Mouse (Mus musculus): ENCODE data around the gene Tyw1. TPM values are rescaled to one million over a fixed set of nuclear protein-coding genes. Genes with fewer than 3 reads are reported as not detected.

Tyw1 gene
- total RNA-seq, 2 experiments from 2014 or later = 6.7 to 13.5 TPM

DNA sequence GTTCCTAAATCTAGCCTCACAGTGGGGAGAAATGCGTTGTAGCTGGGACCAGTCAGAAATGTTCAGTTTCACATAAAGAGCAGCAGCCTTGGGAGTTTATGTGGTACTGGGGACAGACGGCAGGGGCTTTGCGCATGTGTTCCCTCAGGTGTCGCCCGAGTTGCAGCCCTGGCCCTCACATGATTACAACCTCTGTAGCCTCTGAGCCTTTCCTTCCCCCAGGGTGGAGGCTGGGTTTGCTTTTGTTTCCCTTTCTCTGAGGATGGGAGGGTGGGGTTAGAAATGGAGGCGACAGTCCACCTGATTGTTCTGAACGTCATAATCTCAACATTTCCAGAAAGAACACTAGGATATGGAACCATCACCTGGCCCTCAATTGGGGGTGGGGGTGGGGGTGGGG is 52.5 kb downstream of the Tyw1 start:
- no peak for ATAC-seq (replicated peaks; ENCODE audit: low FRiP score, poor library complexity, severe bottlenecking)

DNA sequence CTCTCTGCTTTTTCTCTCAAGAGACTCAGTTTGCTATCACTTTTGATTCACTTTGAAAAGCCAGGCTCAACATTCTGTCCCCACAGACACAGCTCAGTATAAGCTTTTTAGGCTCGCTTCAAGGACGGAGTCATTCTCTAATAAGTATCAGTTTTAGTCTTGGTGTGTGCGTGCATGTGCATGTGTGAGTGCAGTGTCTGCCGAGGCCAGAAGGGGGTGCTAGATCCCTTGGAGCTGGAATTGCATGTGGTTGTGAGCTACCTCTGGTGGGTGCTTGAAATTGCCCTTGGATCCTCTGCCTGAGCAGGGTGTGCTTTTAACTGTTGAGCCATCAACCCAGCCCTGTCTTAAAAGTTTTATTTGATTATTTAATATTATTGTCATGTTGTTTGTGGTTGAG is 54.7 kb downstream of the Tyw1 start:
- no peak; the same call in 1 of the 2 replicates for ATAC-seq (replicated peaks; ENCODE audit: low FRiP score, poor library complexity, severe bottlenecking)

DNA sequence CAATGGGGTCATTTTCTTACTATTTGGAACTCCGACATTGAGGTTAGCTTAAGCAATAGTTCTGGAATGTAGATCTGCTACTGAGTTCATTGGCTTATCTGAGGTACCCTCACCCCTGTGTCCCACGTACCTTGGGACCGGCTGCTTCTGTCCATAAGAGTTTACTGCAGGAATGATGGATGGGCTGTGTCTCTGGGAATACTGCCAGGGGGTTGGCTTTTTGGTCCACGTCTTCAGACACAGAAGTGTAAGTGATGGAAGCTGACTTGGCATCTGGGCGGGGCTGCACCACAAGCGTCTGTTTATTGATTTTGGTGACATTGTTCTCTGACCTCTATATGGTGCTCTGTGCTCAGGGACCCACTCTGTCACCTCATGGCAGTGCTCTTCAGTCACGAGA is 55.4 kb downstream of the Tyw1 start:
- ATAC-seq (replicated peaks; ENCODE audit: low FRiP score, poor library complexity, severe bottlenecking) = no peak

DNA sequence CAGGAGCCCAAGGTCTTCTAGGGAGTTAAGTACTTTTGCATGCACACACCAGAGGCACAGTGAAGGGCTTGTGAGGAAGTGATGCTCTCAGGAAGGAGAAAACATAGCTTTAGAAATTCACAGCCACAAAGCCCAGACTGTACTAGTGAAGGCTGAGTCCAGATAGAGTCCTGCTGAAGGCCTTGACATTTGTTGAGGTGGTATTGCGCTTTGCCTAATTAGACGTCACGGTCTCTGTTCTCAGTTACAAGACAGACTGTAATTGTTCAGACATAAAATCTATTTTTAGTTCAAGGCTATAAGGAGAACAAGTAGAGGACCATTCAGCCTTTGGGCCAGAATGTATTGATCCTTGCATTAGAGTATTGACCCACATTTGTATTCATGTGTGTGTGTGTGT is 58.1 kb downstream of the Tyw1 start:
- no peak for ATAC-seq (replicated peaks; ENCODE audit: low FRiP score, poor library complexity, severe bottlenecking)

DNA sequence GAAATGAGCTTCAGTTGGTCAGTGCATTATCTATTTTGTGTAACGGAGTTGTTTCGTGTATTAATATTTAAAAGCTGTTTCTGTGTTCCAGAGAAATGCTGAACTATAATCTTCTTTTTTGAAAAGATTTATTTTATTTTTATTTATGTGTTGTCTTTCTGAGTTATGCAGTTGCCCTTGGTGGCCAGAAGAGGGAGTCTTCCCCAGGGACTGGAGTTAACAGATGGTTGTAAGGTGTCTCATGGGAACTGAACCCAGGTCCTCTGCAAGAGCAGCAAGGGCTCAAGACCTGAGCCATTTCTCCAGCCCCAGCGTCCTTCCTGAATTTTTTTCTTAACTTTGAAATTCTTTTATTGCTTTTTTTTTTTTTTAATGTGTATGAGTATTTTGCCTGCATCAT is 59.5 kb downstream of the Tyw1 start:
- ATAC-seq (replicated peaks; ENCODE audit: low FRiP score, poor library complexity, severe bottlenecking) = no peak

DNA sequence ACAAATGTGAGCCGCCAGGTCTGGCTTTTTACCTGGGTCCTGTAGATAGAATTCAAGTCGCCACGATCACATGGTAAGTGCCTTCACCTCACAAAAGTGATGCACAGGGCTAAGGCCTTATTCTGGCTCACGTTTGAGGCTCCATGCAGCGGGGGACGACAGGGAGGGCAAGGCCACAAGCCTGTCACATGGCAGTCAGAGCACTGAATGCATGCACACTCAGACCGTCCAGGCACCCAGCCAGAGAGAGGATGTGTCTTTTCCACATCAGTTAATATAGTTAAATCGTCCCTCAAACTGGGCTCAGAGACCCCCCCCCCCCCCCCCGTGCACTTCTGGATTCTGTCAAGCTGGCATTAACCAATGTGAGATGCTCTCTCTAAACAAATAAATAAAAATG is 60.9 kb downstream of the Tyw1 start:
- no peak for ATAC-seq (replicated peaks; ENCODE audit: low FRiP score, poor library complexity, severe bottlenecking)

DNA sequence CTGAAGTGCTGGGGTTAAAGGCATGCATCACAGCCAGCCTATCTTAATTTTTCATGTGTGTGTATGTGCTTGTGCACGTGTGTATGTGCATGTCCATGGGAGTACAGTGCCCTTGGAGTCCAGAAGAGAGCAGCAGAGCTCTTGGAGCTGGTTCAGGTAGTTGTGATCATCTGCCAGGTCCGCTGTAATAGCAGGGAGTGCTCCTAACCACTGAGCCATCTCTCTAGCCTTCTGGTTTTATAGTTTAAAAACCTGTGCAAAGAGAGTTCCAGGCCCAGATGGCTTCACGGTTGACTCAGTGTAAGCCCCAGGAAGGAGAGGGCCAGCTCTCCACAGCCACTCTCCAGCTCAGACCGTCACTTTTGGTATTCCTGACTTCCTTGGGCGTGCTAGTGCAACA is 64.4 kb downstream of the Tyw1 start:
- ATAC-seq (replicated peaks; ENCODE audit: low FRiP score, poor library complexity, severe bottlenecking) = no peak

DNA sequence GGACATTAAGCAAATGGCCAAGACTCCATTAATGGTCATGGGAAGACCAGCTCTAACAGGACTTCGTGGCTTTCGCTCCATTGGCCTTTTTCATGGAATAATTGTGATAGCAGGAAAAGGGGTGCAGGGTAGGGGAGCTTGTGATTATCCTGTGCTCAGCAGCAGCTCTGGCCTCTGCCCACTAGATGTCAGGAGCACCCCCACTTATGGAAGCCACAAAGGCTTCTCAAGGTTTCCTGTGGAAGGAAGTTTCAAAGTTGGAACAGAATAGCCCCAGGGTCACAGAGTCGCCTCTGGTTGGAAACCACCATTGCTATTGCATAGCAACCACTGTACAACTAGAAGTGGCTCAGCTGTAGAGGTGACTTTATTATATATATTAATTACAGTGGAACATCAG is 65.1 kb downstream of the Tyw1 start:
- ATAC-seq (replicated peaks; ENCODE audit: low FRiP score, poor library complexity, severe bottlenecking) = no peak

DNA sequence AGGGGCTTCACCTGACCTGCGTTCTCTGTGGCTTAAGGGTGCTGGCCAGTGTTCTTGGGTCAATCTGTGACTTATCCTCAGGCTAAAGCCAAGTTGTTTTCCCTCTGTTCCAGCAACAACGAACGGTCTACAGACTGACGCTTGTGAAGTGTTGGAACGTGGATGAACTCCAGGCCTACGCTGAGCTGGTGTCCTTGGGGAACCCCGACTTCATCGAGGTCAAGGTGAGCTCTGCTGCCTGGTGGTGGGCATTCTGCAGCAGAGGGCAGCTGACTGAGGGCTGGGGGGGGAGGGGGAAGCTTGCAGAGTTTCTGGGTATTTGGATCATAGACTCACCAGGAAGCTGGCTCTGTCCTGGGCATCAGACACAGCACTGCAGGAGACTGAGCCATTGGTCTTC is 70.1 kb downstream of the Tyw1 start:
- no peak for ATAC-seq (replicated peaks; ENCODE audit: low FRiP score, poor library complexity, severe bottlenecking)

DNA sequence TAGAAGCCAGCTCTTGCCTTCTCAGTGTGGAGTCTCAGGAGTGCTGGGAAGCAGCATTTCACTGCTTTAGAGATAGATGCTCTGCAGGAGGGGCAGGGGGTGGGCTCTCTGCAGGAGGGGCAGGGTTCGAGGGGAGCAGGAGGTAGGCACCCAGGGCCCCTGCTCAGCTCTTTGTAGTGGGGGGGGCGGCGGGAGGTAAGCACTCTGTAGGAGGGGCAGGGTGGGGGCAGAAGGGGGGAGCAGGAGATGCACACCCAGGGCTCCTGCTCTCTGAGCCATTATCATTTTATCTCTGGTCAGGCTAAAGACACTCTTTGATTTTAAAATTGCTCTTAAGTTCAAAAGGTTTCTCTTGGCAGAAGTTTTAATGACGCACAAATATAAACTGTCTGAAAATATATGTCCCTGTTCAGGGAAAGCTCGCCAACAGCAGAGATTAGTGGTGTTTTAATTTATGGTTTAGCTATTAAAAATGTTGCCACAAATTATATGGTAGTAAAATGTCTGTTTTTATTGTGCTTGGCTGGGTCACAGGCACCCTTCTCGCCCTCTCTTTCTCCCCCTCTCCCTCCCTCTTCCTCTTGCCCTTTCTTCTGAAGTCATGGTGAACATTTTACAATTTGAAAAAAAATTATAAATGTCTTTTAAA is 72.3 kb downstream of the Tyw1 start:
- no peak for ATAC-seq (replicated peaks; ENCODE audit: low FRiP score, poor library complexity, severe bottlenecking)

DNA sequence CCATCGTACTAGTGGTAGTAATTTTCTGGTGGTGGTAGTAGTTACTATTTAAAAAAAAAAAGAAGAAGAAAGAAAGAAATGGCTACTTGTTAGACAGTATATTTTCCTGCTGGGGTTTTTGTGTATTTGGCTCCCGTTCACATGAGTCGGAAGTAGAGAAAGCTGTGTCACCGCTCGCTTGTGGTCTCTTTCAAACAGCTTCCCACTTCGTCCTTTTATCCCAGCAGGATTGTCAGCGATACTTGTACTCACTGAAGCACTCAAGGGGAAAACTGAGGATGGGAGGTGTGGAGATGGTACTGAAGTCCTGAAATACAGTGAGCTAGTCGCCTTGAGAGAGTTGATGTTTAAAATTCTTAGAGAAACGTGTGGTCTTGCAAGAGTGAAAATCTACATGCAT is 72.9 kb downstream of the Tyw1 start:
- no peak for ATAC-seq (replicated peaks; ENCODE audit: low FRiP score, poor library complexity, severe bottlenecking)

DNA sequence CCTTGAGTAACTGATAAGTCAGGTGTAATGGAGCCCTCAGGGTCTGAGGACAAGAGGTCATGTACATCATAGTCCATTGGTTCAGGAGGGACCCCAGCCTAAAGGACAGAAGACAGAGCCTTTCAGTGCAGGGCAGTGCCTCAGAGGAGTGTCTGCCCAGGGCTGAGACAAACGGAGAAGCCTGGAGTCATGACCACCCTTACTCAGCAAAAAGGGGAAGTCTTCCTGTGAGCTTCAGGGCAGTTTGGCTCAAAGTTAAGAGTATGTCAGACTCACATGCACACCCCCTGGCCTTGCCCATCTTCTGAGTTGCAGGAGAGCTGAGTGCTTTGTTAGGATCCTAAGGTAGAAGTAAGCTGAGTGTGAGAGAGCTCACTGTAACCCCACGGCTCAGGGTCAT is 74.5 kb downstream of the Tyw1 start:
- ATAC-seq (replicated peaks; ENCODE audit: low FRiP score, poor library complexity, severe bottlenecking) = no peak

DNA sequence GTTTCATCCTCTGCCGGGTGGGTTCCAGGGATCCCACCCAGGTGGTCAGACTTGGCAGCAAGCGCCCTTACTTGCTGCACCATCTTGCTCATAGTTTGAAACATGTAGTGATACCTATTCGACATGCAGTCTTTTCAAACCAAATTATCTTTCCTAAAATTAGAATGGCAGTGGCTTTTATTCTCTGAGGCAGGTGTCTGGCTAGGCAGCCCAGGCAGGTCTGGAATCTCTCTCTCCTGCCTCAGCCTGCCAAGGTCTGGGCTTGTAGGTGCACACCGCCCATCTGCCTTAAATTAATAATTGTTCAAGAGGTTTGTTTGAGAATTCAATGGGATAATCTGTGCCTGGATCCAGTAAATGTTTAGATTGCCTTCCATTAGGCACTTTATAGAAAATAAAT is 75.4 kb downstream of the Tyw1 start:
- no peak for ATAC-seq (replicated peaks; ENCODE audit: low FRiP score, poor library complexity, severe bottlenecking)

DNA sequence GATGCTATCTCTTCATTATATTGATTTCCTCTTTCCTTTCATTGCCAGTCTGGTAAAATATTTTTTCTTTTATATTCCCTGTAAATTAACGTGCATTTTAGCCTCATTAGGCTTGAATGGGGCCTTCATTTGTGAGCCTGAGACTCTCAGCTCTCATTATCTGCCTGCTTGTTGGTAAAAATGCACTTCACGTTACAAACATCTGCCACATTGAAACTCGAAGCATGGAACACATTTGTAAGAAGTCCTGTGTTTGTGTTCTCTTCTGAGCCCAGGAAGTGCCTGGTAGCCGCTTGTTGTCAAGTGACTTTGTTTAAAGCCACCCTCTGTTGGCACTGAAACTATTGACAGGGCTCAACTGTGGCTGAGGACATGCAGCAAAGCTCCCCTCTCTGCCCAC is 75.8 kb downstream of the Tyw1 start:
- no peak for ATAC-seq (replicated peaks; ENCODE audit: low FRiP score, poor library complexity, severe bottlenecking)

DNA sequence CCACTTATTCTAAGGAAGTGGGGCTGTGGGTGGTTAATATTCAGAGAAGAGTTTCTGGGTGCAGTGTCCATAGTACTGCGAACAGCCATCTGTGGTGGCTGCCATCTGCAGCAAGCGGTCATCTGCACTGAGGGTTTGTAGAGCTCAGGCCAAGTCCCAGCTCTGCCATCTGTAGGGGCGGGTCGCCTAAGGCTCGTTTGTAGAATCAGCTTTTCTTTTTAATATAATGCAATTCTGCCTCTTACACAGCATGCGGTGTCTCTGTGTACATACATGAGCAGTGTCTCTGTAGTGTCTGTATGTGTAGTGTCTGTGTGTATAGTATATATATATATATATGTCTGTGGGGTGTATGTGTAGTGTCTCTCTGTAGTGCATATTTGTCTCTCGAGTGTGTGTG is 78.1 kb downstream of the Tyw1 start:
- no peak for ATAC-seq (replicated peaks; ENCODE audit: low FRiP score, poor library complexity, severe bottlenecking)

DNA sequence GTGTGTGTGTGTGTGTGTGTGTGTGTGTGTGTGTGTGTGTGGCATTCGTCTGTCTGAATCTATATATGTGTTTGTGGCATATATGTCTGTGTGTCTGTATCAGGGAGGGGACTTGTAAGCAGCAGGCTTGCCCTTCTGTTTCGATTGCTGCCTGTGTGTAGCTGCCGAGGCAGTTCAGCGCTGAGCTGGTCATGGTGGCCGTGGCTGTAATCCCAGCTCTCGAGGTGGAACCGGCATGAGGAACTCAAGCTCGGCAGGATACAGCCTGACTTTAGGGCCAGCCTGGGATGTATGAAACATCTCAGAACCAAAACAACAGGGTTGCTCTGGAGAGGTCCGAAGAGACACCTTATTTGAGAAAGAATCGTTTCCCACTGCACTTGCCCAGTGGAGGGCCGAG is 78.6 kb downstream of the Tyw1 start:
- no peak for ATAC-seq (replicated peaks; ENCODE audit: low FRiP score, poor library complexity, severe bottlenecking)

DNA sequence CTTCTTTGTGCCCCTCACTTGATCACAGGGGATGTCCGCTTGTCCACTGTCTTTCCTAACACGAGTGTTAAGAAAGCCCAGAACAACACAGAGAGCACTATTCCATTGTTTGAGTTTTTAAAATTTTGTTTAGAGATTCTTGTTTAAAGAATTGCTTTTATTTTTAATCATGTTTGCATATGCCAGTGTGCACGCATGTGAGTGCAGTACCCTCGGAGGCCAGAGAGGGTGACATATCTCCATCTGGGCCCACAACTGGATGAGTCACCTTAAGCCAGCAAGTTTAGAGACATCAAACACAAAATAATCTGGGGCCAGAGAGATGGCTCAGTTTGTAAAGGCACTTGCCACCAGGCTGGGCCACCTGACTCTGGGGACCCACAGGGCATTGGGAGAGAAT is 80.0 kb downstream of the Tyw1 start:
- ATAC-seq (replicated peaks; ENCODE audit: low FRiP score, poor library complexity, severe bottlenecking) = no peak

DNA sequence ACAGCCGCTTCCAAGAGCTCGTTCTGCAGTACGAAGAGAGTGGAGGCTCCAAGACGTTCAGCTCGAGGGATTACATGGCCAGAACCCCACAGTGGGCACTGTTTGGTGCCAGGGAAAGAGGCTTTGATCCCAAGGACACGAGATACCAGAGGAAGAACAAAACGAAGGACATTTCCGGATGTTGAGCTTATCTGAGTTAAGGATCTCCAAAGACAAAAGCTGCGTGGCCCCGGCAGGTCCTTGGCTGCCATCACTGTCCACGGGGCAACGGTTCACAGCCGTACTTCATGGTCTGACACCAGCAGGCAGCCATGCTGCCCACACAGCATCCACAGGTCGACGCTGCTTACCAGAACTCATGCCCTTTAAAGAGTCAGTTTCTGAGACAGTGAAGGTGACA is 85.2 kb downstream of the Tyw1 start:
- no peak for ATAC-seq (replicated peaks; ENCODE audit: low FRiP score, poor library complexity, severe bottlenecking)

DNA sequence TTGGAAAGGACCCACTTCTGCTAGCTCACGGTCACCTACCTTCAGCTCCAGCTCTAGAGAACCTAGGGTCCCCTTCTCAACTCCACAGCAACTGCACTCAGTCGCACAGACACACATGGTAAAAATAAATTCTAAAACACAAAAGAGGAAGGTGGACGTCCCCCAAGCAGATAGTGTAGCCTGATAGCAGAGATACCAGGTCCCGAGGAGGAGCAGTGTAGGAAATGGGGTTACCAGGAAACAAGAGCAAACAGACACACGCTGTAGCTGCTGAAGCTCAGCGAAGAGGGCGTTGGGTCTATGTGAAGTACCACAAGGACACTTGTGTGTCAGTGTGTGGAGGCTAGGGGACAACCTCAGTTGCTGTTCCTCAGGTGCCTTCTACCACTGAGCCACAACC is 89.6 kb downstream of the Tyw1 start:
- ATAC-seq (replicated peaks; ENCODE audit: low FRiP score, poor library complexity, severe bottlenecking) = no peak

DNA sequence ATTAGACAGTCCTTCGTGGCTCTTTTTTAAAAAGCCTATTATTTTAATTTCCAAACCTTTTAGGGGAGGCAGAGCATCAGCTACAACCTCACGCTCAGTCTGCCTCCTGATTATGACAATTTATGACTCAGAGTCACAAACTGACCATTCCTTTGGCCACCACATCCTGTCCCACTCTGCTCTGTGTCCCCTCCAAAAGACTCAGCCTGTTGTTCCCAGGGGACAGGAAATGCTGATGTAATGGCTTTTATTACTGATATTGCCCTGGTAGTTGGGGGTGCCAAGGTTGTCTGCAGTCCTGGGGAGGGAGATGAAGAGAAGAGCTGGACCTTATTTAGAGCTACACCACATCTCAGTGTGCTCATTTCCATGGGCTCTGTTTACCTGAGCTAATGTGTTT is 90.5 kb downstream of the Tyw1 start:
- no peak for ATAC-seq (replicated peaks; ENCODE audit: low FRiP score, poor library complexity, severe bottlenecking)

DNA sequence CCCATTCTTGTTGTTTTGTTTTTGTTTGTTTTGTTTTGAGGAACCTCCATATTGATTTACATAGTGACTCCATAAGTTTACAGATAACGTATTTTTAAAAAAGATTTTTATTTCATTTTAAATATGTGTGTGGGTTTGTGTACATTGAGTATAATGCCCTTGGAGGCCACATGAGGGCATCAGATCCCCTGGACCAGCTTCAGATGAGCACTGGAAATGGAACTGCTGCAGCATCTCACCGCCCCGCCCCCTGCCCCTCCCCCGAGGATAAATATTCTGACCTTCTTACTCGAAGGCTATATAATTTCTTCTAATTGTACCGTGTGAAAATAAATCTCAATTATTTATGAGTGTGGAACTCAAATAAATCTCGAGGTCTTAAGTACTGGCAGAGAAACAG is 99.8 kb downstream of the Tyw1 start:
- ATAC-seq (replicated peaks; ENCODE audit: low FRiP score, poor library complexity, severe bottlenecking) = no peak

DNA sequence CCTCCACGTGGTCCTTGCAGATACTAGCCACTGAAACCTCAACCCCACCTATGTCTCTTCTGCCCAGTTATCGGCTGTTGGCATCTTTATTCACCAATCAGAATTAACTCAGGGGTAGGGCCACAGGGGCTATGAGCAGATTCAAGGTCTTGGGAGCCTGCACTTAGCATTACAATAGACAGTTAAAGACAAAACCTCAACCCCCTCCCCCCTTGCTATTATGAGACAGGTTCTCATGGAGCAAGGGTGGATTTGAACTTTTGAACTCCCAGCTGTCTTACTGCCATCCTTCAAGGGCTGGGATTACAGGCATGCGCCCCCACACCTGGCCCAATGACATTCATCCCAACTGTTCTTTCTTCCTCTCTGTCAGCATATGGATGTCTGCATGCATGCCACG is 107.7 kb downstream of the Tyw1 start:
- no peak for ATAC-seq (replicated peaks; ENCODE audit: low FRiP score, poor library complexity, severe bottlenecking)

DNA sequence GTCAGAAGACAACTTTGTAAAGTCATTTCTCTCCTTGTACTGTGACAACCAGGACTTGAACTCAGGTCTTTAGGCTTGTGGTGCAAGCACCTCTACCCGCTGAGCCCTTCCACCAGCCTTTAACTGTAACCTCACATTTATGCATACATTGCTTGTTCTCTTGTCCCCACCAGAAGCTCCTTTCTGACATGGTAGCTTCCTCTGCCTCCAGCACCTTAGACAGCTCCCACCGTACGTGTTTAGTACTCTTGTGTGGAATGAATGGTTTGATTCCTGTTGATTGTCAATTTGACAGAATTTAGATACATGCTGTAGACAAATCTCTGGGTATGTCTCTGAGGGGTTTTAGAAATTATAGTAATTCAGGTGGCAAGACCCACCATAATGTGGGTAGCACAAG is 108.4 kb downstream of the Tyw1 start:
- no peak for ATAC-seq (replicated peaks; ENCODE audit: low FRiP score, poor library complexity, severe bottlenecking)

All from erythroid progenitor cell, adult 5-6 weeks (primary cell).